Mouse (Mus musculus) cerebellum, adult 11-12 months (tissue): ENCODE data around the gene Tnni3.
"Not testable (repeated sequence)": the region's sequence is repeated elsewhere in the genome, so short reads cannot be mapped to it uniquely, and the experiment has no call there.

ENCODE experiments used
- DNase-seq: peaks from one replicate; pipeline ENCODE4 v3.0.0; 2022

Tnni3 gene

DNA sequence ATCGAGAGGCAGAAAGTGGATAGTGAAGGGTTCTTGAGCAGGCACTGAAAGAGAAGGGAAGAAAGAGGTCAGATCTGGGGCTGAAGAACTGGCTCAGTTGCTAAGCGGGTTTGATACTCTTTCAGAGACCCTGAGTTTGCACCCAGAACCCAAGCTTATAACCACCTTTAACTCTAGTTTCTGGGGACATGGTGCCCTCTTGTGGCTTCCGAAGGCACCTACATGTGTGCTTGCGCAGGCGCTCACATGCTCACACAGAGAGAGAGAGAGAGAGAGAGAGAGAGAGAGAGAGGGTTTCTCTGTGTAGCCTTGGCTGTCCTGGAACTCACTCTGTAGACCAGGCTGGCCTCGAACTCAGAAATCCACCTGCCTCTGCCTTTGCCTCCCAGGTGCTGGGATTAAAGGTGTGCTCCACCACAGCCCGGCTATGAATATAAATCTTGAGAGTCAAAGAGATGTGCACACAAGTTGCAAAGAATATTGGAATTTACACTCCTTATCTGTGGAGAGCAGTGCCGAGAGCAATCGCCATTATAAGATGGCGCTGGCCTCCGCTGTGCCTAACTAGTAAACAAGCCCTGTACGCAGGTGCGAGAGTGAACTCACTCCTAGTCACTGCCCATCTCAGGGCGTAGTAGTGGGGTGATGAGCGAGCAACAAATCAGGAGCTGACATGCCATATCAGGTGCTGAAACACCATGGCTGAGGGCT lies at the start of gene Tnni3:
Tnni3 (minus strand) TSS at position 18 of the 711 bp plus-strand sequence.
- not testable (repeated sequence) for DNase-seq

DNA sequence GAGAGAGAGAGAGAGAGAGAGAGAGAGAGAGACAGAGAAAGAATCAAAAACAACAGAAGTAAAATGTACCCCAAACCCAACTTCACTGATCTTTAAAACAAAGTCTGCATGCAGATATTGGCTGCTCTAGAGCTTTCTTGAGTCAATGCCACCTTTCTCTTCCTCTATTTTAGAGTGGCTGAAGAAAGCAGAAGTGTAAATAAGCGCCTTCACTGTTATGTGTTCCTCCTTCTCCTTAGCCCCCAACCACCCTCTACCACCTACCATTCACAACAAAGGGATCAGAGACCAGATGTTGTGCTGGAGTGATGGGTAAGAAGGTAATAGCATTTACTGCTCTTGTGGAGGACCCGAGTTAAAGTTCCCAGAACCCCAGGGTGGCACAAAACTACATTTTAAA lies 48.3 kb upstream of the Tnni3 start:
- not testable (repeated sequence) for DNase-seq

DNA sequence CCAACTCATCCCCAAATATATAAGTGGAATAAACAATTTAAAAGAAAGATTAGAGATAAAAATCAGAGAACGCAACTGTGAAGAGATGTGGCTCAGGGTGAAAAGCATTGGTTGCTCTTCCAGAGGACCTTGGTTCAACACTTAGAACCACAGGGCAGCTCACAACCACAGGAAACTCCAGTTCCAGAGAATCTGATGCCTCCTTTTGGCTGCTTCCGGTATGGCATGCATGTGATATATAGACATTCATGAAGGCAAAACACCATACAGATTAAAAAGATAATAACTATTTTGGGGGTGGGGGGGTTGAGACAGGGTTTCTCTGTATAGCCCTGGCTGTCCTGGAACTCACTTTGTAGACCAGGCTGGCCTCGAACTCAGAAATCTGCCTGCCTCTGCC lies 38.6 kb upstream of the Tnni3 start:
- DNase-seq: no peak

DNA sequence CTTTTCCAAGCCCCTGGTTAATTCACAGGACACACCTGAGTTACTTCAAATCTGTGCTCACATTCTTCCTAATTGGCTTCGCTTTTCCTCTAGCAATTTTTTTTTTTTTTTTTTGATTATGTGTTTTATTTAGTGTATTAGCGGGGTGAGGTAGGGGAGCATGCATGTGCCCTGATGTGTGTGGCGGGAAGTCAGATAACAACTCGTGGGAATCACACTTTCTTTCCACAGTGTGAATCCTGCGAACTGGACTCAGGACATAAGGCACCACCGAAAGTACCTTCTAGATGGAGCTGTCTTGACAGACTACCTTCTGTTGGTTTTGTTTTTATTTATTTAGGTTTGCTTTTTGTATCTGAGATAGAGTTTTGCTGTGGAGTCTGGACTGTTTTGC lies 33.1 kb upstream of the Tnni3 start:
- DNase-seq: no peak

DNA sequence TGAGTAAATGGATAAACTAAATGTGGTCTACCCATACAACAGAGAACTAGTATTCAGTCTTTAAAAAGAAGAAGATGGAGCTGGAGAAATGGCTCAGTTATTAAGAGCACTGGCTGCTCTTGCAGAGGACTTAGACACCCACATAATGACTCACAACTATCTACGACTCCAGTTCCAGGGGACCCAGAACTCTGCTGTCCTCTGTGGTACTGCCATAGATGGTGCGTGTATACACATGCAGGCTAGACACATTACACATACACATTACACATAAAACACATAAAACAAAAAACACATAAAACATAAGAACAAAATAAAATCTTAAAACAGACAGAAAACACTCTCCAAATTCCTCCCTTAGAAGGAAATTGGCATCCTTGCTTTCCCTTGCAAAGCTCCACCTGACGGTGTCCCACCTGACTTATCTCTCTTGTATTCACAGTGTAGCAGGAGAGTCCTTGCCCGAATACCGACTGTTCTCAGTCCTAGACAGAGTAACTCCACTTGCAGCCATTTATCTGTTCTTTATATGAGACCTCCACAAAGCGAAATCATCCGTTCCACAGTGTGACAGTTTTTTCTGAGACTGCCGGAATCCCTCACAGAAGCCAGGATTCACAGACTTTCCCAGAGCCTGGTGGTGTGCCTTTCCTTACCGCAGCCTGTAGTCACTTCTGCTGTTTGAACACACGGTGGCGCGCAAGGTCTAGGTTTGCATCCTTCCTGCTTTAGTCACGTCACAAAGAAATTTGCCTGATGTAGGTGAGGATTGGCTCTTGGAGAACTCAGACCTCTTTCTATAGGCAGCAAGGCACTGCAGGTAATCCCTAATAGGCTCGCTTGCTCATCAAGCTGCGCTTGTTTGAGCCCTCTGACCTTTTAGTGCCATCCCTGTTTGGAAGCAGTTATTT lies 32.5 kb upstream of the Tnni3 start:
- DNase-seq: peak; percentile 81

DNA sequence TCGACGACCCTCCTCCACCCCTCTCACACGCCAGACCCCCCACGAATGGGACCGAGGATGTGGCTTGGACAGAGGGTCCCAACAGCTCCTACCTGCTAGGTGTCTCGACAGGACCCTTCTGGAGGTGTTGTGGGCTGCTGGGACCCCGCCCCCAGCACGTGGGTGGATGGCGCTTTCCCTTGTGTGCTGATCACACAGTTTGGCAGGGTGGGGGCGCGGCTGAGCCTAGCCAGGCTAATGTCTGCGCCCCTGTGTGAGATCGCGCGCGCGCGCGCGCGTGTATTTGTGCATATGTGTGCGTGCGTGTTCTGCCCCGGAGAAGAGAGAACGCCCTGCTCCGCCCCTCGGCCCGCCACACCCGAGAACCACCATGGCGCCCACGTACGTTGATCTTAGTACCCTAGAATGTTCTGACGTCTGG lies 23.2 kb upstream of the Tnni3 start, which contains the start of gene Syt5:
Syt5 (minus strand) TSS at position 321 of the 421 bp plus-strand sequence.
- DNase-seq: peak; percentile 55

DNA sequence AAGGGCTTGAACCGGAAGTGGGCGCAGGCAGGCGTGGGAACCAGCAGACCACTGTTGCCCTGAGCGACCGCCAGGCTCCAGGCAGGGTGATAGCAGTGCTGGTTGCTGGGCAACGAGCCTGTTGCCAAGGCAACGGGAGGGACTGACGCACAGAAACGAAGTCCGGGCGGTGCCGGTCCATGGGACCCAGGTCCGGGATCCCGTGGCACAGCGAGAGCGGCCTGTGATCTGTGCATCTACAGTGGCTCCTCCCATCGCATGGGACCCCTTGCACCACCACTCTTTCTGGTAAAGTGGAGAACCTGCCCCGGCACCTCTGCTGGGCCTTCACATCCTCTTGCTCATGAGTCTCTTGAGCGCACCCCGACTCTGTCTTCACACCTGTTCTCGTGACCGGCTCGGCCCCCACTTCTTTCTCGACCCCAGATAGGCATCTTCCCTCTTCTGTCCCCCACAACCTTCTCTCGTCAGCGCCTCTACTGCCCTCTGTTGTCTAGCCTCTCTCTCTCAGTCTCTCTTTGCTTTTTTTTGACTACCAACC lies 22.6 kb upstream of the Tnni3 start:
- DNase-seq: peak; percentile 83

DNA sequence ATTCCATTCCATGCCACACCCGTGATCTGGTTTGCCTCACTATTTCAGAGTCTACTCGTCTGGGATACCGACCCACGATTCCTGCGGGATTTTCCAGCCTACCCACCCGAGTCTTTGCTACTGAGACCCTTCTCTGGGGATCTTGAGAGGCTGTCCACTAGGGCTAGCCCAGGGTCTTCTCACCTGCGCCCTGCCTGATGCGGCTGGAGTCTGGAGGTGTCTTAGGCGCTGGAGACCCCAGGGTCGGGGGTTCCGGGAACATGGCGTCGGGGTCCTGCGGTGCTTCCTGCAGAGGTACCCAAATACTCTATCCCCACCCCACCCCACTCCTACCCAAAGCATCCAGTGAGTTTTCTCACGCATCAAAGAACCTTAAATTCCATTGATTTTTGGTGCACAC lies 22.0 kb upstream of the Tnni3 start:
- no peak for DNase-seq

DNA sequence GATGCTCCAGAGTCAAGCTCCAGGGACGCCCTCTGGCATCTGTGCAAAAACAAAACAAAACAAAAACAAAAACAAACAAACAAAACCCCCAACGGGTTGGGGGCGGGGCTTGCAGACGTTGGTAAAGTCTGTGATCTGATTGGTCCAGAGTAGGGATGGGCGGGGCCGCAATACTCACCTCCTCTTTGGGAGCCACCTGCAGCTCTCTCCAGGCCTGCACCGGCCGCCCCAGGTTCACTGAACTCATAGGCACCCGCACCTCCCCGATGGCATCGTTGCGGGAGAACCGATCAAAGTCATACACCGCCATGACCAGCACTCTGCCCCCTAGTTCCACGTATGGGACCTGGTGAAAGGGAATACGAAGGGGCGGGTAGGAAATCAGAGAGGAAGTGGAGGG lies 18.0 kb upstream of the Tnni3 start:
- DNase-seq: no peak

DNA sequence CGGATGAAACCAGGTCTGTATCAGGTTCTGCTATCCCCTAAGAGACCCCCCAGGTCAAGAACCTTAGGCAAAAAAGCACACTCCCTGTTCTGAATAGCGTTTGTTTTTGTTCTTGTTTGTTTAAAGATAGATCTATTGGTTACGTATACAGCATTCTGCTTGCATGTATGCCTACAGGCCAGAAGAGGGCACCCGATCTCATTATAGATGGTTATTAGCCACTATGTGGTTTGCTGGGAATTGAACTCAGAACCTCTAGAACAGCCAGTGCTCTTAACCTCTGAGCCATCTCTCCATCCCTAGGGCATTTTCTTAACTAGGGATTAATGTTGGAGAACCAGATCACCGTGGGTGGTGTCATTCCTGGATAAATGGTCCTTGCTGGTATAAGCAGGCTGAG lies 17.3 kb upstream of the Tnni3 start:
- no peak for DNase-seq

DNA sequence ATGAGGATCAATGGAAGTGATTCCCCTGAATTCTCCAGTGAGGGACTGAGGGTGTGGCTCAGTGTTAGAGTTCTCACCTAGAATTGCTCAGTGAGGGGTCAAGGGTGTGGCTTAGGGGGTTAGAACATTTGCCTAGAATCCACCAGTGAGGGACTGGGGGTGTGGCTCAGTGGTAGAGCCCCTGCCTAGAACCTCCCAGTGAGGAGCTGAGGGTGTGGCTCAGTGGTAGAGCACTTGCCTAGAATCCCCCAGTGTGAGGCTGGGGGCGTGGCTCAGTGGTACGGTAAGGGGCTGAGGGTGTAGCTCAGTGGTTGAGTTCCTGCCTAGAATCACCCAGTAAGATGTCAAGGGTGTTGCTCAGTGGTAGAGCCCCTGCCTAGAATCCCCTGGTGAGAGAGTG lies 15.0 kb upstream of the Tnni3 start:
- no peak for DNase-seq

DNA sequence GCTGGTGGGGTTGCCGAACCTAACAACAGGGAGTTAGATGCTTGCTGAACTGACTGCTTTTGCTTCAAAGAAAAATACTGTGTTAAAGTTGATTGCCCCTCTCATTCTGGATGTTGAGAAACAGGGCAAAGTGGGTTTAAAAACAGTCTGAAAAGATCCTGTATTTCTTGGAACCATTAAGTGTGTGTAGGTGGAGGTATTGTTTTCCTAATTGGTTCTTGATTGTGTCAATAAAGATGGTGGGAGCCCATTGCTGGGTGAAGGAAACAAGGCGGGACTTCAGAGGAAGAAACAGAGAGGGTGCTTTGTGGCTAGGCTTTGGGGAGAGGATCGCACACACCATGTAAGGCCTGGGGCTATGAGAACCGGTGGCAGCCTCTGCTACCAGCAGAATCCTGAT lies 13.2 kb upstream of the Tnni3 start:
- no peak for DNase-seq

DNA sequence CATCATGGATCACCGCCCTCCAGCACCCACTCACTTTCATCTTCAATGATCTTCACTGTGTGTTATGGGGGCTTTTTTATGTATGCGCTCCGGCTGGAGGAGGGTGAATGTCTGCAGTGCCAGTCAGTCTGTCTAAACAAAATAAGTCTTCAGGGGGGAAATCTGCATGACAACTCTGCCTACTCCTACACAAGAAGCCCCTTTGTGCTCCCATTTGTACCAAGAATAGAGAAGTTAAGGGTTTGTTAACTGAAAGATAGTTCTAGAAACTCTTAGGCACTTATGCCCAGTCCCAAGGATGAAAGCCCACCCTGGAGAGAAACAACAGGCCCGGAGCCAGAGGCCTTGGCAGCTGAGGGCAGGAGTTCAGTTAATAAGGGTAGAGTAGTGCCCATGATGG lies 12.3 kb upstream of the Tnni3 start:
- DNase-seq: no peak

DNA sequence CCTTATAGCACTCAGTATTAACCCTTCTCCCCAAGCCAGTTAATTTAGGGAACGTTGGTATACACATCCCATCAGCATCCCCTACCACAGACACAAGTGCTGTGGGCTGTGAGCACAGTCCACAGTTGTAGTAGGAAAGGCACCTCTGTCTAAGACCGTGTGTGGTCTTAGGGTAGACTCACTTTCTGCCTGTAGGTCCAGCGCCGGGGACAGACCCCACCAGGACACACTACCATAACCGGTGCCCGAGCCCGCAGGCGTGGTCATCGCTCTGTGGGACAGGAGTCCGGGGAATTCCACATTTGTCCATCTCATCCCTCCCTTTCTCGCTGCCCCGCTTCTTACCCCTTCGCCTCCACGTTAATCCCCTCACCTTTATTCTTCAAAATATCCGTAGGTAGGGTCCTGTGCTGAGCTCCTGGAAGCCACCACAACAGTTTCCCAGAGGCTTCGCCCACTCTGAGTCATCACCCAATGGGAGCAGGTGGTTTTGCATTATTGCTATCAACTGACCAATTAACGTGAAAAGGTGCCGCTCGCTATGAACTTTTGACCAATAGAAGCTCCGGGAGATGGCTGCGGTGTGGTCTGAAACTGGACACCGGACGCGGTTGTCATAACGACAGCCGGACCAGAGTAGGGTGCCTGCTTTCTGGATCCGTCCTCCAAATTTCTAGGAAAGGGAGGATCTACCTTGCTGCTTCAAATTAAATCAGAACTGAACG lies 8.1 kb upstream of the Tnni3 start, which contains the start of gene Dnaaf3:
Dnaaf3 (minus strand) TSS at position 449 of the 725 bp plus-strand sequence.
- DNase-seq: no peak

DNA sequence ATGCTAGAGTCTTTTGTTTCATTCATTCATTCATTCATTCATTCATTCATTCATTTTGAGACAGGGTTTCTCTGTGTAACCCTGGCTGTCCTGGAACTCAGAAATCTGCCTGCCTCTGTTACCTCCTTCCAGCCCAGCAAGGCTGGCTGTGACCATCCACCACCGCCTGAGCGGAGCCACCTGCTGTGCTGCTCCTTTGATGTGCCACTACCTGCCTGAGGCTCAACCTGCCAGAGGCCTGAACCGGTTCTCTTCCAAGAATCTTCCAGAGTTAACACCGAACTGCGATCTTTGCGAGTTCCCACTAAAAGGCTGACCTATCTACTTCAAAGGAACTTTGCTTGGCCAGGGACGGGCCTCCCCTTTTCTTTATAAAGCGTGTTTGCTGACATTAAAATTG lies 6.1 kb upstream of the Tnni3 start:
- DNase-seq: not testable (repeated sequence)

DNA sequence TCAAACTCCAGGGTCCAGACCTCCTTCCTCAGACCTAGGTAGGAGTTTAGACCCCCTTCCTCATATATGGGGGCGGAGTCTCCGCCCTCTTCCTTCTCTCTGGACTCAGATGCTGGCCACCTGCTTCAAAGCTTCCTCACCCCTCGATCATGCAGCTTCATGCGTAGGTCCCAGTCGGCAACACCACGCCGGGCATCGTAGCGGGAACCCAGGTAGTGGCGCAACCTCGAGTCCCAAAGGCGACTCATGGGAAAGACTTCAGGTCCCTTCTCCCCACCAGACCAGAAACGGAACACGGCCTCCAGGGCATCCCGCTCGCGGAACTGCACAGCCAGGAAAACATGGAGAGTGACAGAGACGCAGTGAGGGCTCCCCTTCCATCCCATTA lies 3.3 kb upstream of the Tnni3 start:
- DNase-seq: no peak

DNA sequence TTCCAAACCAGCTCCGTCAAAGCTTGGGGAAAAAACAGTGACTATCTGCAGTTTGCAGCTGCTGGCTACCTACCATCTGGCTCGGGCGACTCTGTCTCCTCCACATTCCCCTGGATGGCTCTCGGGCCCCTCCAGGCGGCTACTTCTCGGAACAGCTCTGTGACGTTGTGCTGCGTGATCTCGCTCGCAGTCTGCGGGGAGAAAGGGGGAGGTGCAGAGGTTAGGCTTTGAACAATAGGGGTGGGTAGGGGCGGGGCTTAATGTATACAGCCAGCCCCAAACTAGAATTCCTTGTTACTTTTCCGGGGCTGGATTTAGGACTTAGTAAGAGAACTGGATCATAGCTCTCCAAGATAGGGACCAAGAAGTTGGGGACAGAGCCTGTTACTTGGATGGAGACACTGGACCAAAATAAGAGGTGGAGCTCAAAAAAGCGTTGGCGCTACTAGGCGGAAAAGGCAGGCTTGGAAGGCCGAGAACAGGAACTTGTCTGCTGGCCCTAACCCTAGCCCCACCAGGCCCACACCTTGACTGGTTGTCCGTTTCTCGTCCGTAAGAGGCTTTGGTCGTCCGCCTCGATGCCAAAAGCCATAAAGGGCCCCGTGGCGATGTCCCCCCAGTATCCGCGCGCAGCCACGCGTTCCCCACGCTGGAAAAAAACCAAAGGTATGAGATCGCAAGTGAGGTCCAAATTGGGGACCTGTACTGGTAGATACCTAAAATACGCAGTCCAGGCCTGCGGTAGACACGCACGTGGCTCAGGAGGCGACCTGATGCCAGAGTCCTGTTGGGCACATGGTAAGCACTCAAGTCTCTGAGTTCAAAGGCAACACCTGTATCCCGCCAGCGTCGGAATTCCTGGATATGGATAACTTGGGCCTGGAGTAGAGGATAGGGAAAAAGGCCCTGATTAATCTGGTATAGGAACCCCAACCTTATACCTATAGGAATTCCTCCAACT lies 2.6 kb upstream of the Tnni3 start:
- DNase-seq: peak; percentile 72

DNA sequence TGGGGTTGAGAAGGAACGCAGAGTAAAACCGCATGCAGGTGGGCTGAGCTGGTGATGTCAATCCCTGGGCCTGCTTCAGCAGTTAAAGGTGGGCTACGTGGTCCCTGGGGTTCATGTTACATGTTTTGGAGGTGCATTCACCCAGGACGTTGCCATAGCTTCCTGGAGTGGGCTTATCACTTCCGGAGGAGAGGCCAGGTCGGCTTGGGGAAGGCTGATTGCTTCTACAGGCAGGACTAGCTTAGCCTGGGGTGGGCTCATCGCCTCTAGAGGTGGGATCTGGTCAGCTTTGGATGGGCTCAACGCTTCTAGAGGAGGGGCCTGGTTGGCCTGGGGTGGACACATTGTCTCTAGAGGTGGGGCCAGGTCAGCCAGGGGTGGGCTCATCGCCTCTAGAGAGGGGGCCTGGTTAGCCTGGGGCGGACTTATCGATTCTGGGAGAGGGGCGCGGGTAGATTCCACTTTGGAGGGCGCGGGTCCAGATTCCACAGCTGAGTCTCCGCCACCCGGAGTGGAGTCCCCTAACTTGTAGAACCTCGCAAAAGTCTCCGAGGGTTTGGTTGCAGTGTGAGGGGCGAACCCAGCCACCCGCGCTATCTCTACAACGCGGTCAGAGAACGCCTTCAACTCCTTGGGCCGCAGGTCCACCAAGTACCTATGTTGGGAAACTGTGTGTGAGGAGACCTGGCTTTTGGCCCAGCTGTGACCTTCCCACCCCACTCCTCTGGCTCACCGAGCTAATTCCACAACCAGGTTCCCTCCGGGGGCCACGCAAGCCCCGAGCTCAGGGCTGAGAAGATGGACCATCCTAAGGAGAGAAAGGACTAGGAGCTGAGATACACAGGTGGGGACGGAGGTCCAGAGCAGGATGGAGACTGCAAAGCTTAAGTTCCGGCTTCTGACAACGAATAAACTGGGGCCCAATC lies 561 bp downstream of the Tnni3 start:
- DNase-seq: no peak

DNA sequence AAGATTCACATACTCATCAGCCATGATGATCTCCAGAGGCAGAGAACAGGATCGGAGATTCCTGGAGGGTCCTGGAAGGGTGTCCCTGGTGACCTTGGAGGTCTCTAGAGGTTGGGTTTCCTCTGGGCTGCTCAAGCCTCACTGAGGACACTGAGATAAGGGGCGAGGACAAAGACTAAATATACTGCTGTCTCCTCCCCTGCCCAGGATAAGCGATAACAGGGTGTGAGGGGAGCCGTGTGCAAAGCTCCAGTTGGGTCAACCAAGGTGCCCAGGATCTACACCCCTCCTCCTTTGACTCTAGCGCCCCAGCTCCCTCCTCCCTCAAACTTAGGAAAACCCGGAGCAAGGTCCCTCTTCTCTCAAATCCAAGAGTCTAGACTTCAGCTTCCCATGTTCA lies 1.7 kb downstream of the Tnni3 start:
- DNase-seq: no peak

DNA sequence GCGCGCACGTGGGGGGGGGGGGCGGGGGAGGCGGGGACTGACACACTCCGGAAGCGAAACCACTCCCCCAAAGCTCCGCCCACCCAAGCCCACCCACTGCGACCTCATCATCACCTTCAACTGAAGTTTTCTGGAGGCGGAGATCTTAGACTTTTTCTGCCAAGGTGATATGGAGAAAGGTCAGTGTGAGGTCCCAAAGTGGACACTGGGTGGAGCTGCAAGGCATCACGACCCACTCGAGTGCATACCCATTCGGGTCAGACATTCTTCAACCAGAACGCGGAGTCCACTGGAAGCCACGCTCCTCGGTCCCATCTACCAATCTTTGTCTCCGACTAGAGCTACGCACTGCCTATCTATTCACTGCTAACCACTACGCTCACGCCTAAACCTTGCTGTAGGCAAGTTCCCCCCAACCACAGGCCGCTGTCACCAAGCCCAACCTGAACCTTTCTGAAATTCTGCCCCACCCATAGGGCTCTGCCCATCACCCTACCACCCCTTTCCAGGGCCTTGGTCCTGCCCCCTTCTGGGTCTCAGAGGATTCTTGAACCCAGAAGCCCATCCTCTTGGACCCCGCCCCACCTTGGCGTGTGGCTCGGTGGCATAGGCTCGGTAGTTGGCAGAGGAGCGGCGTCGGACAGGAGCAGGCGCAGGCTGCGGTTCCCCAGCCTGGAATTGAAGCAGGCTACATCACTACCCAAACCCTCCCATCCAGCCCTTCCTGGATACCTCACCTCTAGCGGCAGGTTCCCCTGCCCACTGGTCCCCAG lies 2.6 kb downstream of the Tnni3 start:
- DNase-seq: no peak
